Mouse (Mus musculus): Measurements from ENCODE around the gene Pth1r. TPM values are rescaled to one million over a fixed set of nuclear protein-coding genes. Genes with fewer than 3 reads are reported as not detected.

Gene Pth1r
- total and polyA plus RNA-seq, 2 experiments from 2014 or later: 7.8 to 11.4 TPM

GRCm38 (mm10) chr9:110778559-110778958 lies 31.6 kb upstream of the Pth1r start:
- Histone ChIP-seq H3K27ac (ENCODE audit: low read depth, low read length) (no peak overlapping the region), H3K9ac (no peak overlapping the region), H3K4me1 (ENCODE audit: insufficient read depth) (no peaks in the 10 kb centered on the region), H3K36me3 (ENCODE audit: insufficient read depth) (no peaks in the 10 kb centered on the region), H3K4me2 (ENCODE audit: low read depth) (no peak overlapping the region), H3K27me3 (ENCODE audit: insufficient read depth, low read length) (no peaks in the 10 kb centered on the region; the same call in 1 of the 2 replicates), H3K4me3 (ENCODE audit: low read depth, low read length) (no peak overlapping the region), H3K9me3 (ENCODE audit: low read length) (no peaks in the 10 kb centered on the region)
- DNase-seq (no peak), ATAC-seq (no peak)
- TF ChIP-seq CTCF (IDR thresholded peaks at IDR 0.05; ENCODE audit: low read depth): no peak
- WGBS: 84% methylated on average over 7 of the region's 7 CpGs

- Histone ChIP-seq H3K36me3 (ENCODE audit: insufficient read depth) (no peaks in the 10 kb centered on the region), H3K9me3 (ENCODE audit: low read length) (no peaks in the 10 kb centered on the region), H3K27ac (ENCODE audit: low read depth, low read length) (no peak overlapping the region), H3K27me3 (ENCODE audit: insufficient read depth, low read length) (no peaks in the 10 kb centered on the region; the same call in 1 of the 2 replicates), H3K4me1 (ENCODE audit: insufficient read depth) (no peaks in the 10 kb centered on the region), H3K9ac (no peak overlapping the region), H3K4me3 (ENCODE audit: low read depth, low read length) (no peak overlapping the region), H3K4me2 (ENCODE audit: low read depth) (no peak overlapping the region)
- TF ChIP-seq CTCF (IDR thresholded peaks at IDR 0.05; ENCODE audit: low read depth): no peak
- ATAC-seq (no peak), DNase-seq (no peak)
- WGBS: 63% methylated on average over 1 of the region's 1 CpGs
Measured at GRCm38 (mm10) chr9:110778100-110778499, 31.2 kb upstream of the Pth1r start.

- ATAC-seq (no peak), DNase-seq (no peak)
- Histone ChIP-seq H3K9me3 (ENCODE audit: low read length) (no peaks in the 10 kb centered on the region), H3K4me2 (ENCODE audit: low read depth) (no peak overlapping the region), H3K9ac (no peak overlapping the region), H3K4me1 (ENCODE audit: insufficient read depth) (no peaks in the 10 kb centered on the region), H3K27me3 (ENCODE audit: insufficient read depth, low read length) (no peaks in the 10 kb centered on the region; the same call in 1 of the 2 replicates), H3K27ac (ENCODE audit: low read depth, low read length) (no peak overlapping the region), H3K4me3 (ENCODE audit: low read depth, low read length) (no peak overlapping the region), H3K36me3 (ENCODE audit: insufficient read depth) (no peaks in the 10 kb centered on the region)
- TF ChIP-seq CTCF (IDR thresholded peaks at IDR 0.05; ENCODE audit: low read depth): no peak
- WGBS: 80% methylated on average over 10 of the region's 10 CpGs
Measured at GRCm38 (mm10) chr9:110775269-110776022, 28.5 kb upstream of the Pth1r start.

- Histone ChIP-seq H3K4me1 (ENCODE audit: insufficient read depth) (no peaks in the 10 kb centered on the region), H3K4me2 (ENCODE audit: low read depth) (no peak overlapping the region), H3K27me3 (ENCODE audit: insufficient read depth, low read length) (no peaks in the 10 kb centered on the region), H3K4me3 (ENCODE audit: low read depth, low read length) (no peak overlapping the region), H3K9ac (no peak overlapping the region), H3K27ac (ENCODE audit: low read depth, low read length) (no peak overlapping the region), H3K36me3 (ENCODE audit: insufficient read depth) (no peaks in the 10 kb centered on the region), H3K9me3 (ENCODE audit: low read length) (no peaks in the 10 kb centered on the region)
- no peak for ATAC-seq
- WGBS: 77% methylated on average over 15 of the region's 15 CpGs
- no peak for TF ChIP-seq CTCF (IDR thresholded peaks at IDR 0.05; ENCODE audit: low read depth)
- no peak for DNase-seq
Measured at GRCm38 (mm10) chr9:110774403-110775268, 27.7 kb upstream of the Pth1r start.

- Histone ChIP-seq H3K27ac (ENCODE audit: low read depth, low read length) (no peak overlapping the region), H3K9ac (no peak overlapping the region), H3K4me3 (ENCODE audit: low read depth, low read length) (no peak overlapping the region), H3K4me1 (ENCODE audit: insufficient read depth) (no peaks in the 10 kb centered on the region), H3K36me3 (ENCODE audit: insufficient read depth) (no peaks in the 10 kb centered on the region), H3K27me3 (ENCODE audit: insufficient read depth, low read length) (no peaks in the 10 kb centered on the region), H3K4me2 (ENCODE audit: low read depth) (no peak overlapping the region), H3K9me3 (ENCODE audit: low read length) (no peaks in the 10 kb centered on the region)
- DNase-seq (no peak), ATAC-seq (no peak)
- WGBS: 95% methylated on average over 10 of the region's 10 CpGs
- no peak for TF ChIP-seq CTCF (IDR thresholded peaks at IDR 0.05; ENCODE audit: low read depth)
Measured at GRCm38 (mm10) chr9:110772336-110772735, 25.4 kb upstream of the Pth1r start.

GRCm38 (mm10) chr9:110763405-110763804 lies 16.5 kb upstream of the Pth1r start:
- H3K4me3 ChIP-seq (ENCODE audit: low read depth, low read length): no peak overlapping the region
- no peak overlapping the region for H3K9ac ChIP-seq
- H3K4me1 ChIP-seq (ENCODE audit: insufficient read depth): no peaks in the 10 kb centered on the region
- H3K27me3 ChIP-seq (ENCODE audit: insufficient read depth, low read length): no peaks in the 10 kb centered on the region
- no peak for ATAC-seq
- no peaks in the 10 kb centered on the region for H3K36me3 ChIP-seq (ENCODE audit: insufficient read depth)
- no peaks in the 10 kb centered on the region for H3K9me3 ChIP-seq (ENCODE audit: low read length)
- WGBS: 52% methylated on average over 2 of the region's 2 CpGs
- DNase-seq: no peak
- H3K4me2 ChIP-seq (ENCODE audit: low read depth): no peak overlapping the region
- no peak for TF ChIP-seq CTCF (IDR thresholded peaks at IDR 0.05; ENCODE audit: low read depth)
- no peak overlapping the region for H3K27ac ChIP-seq (ENCODE audit: low read depth, low read length)

GRCm38 (mm10) chr9:110762763-110763162 lies 15.8 kb upstream of the Pth1r start:
- WGBS: 83% methylated on average over 10 of the region's 10 CpGs
- Histone ChIP-seq H3K4me2 (ENCODE audit: low read depth) (no peak overlapping the region), H3K27me3 (ENCODE audit: insufficient read depth, low read length) (no peaks in the 10 kb centered on the region), H3K9me3 (ENCODE audit: low read length) (no peaks in the 10 kb centered on the region), H3K4me3 (ENCODE audit: low read depth, low read length) (no peak overlapping the region), H3K4me1 (ENCODE audit: insufficient read depth) (no peaks in the 10 kb centered on the region), H3K36me3 (ENCODE audit: insufficient read depth) (no peaks in the 10 kb centered on the region), H3K9ac (no peak overlapping the region), H3K27ac (ENCODE audit: low read depth, low read length) (no peak overlapping the region)
- TF ChIP-seq CTCF (IDR thresholded peaks at IDR 0.05; ENCODE audit: low read depth): no peak
- no peak for DNase-seq
- ATAC-seq: no peak

Measured in forebrain, postnatal 0 days (tissue).